Mouse (Mus musculus) midbrain, embryonic 14.5 days (tissue): ENCODE measurements around the gene Nfkbid. TPM values are rescaled to one million over a fixed set of nuclear protein-coding genes. Genes with fewer than 3 reads are reported as not detected.
"Not testable (repeated sequence)": the region's sequence is repeated elsewhere in the genome, so short reads cannot be mapped to it uniquely, and the experiment has no call there.

ENCODE experiments used
- ATAC-seq: fragments of 200-750 bp; cut with Nextera tagmentation; 2 replicates; pipeline ENCODE4 v1.8.0; 2017; ENCODE audit warnings: moderate number of reproducible peaks, moderate library complexity; ENCODE audit not compliant: low FRiP score, low TSS enrichment
- DNase-seq: peaks from one replicate; pipeline ENCODE4 v3.0.0-alpha.2; 2015
- H3K27ac ChIP-seq: fragments of 300-500 bp; sonication (generic); replicated peaks from 2 replicates; pipeline ENCODE4 v1.5.1; 2014; ENCODE audit warnings: mild to moderate bottlenecking, low read depth, low read length, moderate library complexity
- H3K27me3 ChIP-seq: fragments of 300-500 bp; sonication (generic); 2 replicates; pipeline ENCODE4 v1.6.1; 2014; ENCODE audit warnings: low read length, control low read depth, mixed read lengths; ENCODE audit not compliant: control insufficient read depth, insufficient read depth
- H3K36me3 ChIP-seq: fragments of 300-500 bp; sonication (generic); 2 replicates; pipeline ENCODE4 v1.6.1; 2014; ENCODE audit warnings: low read length, control low read depth; ENCODE audit not compliant: control insufficient read depth, insufficient read depth
- H3K4me1 ChIP-seq: fragments of 300-500 bp; sonication (generic); 2 replicates; pipeline ENCODE4 v1.6.1; 2014; ENCODE audit warnings: mild to moderate bottlenecking, antibody characterized with exemption, low read length, control low read depth; ENCODE audit not compliant: control insufficient read depth, insufficient read depth
- H3K4me2 ChIP-seq: fragments of 300-500 bp; sonication (generic); 2 replicates; pipeline ENCODE4 v1.6.1; 2014; ENCODE audit warnings: mild to moderate bottlenecking, low read length, moderate library complexity
- H3K4me3 ChIP-seq: fragments of 300-500 bp; sonication (generic); replicated peaks from 2 replicates; pipeline ENCODE4 v1.5.1; 2014; ENCODE audit warnings: low read depth, low read length
- H3K9ac ChIP-seq: fragments of 300-500 bp; sonication (generic); replicated peaks from 2 replicates; pipeline ENCODE4 v1.6.1; 2014; ENCODE audit warnings: mild to moderate bottlenecking, low read length, moderate library complexity
- H3K9me3 ChIP-seq: fragments of 300-500 bp; sonication (generic); 2 replicates; pipeline ENCODE4 v1.6.1; 2016; ENCODE audit warnings: low read length, control low read depth, mixed read lengths; ENCODE audit not compliant: control insufficient read depth
- WGBS: fragments of 180-500 bp; shearing (Covaris S2); extraction: QIAGEN DNeasy Blood & Tissue Kit; methylation state at CpG from one replicate; pipeline ENCODE4 v1.1.7; 2014; 5-methylcytosine and 5-hydroxymethylcytosine counted together
- polyA plus RNA-seq: library from polyadenylated mRNA; unstranded; fragments of >200 nt; fragmentation: Nextera tagmentation; extraction: Ambion mirVana; gene quantifications from 2 replicates; pipeline ENCODE4 v1.2.1, GENCODE M21; 2014

The Nfkbid gene
- polyA plus RNA-seq, 1 experiment from 2014 or later: 1.4 TPM

DNA sequence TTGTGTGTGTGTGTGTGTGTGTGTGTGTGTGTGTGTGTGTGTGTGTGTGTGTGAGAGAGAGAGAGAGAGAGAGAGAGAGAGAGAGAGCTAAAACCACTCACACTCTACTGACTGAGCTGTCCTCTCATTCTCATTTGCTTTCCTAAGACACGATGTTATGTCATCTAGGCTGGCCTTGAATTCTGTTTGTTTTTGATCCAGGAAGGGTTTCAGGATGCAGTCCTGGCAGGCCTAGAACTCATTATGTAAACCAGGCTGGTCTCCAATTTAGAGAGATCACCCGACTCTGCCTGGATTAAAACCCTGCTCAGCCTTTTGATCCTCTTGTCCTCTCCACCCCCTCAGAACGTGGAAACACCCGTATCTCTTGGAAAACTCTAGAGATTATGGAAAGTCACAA lies 42.5 kb downstream of the Nfkbid start:
- Histone ChIP-seq H3K4me1 (no peaks in the 10 kb centered on the region), H3K4me2 (no peak overlapping the region), H3K9me3 (no peaks in the 10 kb centered on the region), H3K36me3 (no peaks in the 10 kb centered on the region), H3K27me3 (peaks cover 78% of the 10 kb centered on the region), H3K4me3 (no peak overlapping the region), H3K27ac (no peak overlapping the region), H3K9ac (no peak overlapping the region)
- ATAC-seq (no peak), DNase-seq (no peak)
- WGBS: 7% methylated on average over 4 of the region's 4 CpGs

DNA sequence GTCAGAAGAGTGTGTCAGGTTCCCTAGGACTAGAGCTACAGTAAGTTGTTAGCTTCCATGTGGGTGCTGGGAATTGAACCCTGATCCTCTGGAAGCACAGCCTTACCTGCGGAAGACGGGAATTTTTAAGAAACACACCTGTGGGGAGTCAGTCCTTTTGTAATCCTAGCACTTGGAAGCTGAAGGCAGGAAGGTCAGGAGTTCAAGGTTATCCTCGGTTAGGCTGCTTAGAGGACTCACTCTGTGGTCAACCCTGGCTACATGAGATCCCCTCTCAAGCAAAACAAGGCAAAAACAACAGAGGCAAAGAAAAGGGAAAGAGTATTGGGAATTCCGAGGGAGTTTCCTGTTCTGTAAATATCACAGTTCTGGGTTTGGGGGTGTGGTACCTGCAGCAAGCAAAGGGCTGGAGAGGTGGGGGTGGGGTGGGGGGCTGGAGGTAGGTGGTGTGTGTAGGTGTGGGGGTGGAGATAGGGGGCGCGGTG lies 43.3 kb downstream of the Nfkbid start:
- no peaks in the 10 kb centered on the region for H3K36me3 ChIP-seq
- 12% methylated on average over 6 of the region's 6 CpGs for WGBS
- H3K4me3 ChIP-seq: no peak overlapping the region
- H3K4me1 ChIP-seq: no peaks in the 10 kb centered on the region
- no peak overlapping the region for H3K27ac ChIP-seq
- no peaks in the 10 kb centered on the region for H3K9me3 ChIP-seq
- H3K27me3 ChIP-seq: peaks cover 71% of the 10 kb centered on the region
- no peak overlapping the region for H3K9ac ChIP-seq
- DNase-seq: no peak
- H3K4me2 ChIP-seq: no peak overlapping the region
- ATAC-seq: no peak

DNA sequence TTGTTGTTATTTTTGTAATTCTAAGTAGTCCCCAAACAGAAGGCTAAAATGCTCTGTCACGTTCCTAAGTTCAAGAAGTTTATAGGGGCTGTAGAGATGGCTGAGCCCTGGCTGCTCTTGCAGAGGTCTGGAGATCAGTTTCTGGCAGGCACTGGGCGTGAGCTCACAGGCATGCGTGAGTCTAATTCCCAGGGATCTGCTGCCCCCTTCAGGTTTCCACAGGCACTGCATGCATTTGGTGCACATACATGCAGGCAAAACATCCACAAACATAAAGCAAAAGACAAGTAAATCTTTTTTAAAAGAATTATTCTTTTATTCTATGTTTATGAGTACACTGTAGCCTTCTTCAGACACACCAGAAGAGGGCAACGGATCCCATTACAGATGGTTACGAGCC lies 50.9 kb downstream of the Nfkbid start:
- no peak for ATAC-seq
- WGBS: 43% methylated on average over 5 of the region's 5 CpGs
- H3K9ac ChIP-seq: no peak overlapping the region
- H3K4me1 ChIP-seq: 0 out of 2 replicates have a peak, but pooled peaks cover under 1% of the 10 kb centered on the region
- H3K4me3 ChIP-seq: no peak overlapping the region
- no peaks in the 10 kb centered on the region for H3K9me3 ChIP-seq
- H3K4me2 ChIP-seq: no peak overlapping the region
- peaks cover 12% of the 10 kb centered on the region for H3K27me3 ChIP-seq
- DNase-seq: peak; percentile 57
- H3K36me3 ChIP-seq: no peaks in the 10 kb centered on the region
- no peak overlapping the region for H3K27ac ChIP-seq

DNA sequence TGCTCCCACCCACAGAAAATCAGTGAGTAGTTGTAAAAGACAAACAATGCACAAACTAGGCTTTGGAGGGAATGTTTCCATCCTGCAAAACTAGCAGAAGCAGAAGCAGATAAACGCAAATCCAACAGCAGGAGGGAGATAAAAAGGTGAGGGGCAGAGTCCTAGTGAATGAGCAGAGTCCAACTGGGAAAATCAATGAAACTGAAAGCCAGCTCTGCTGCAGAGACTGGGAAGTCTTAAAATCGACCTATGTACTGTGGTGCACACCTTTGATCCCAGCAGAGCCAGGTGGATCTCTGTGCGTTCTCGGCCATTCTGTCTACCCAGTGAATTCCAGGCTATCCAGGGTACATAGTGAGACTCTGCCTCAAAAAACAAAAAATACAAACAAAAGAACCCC lies 53.5 kb downstream of the Nfkbid start:
- Histone ChIP-seq H3K27ac (no peak overlapping the region), H3K36me3 (no peaks in the 10 kb centered on the region), H3K27me3 (no peaks in the 10 kb centered on the region), H3K4me1 (0 out of 2 replicates have a peak, but pooled peaks cover 3% of the 10 kb centered on the region), H3K4me2 (no peak overlapping the region), H3K4me3 (no peak overlapping the region), H3K9me3 (no peaks in the 10 kb centered on the region), H3K9ac (no peak overlapping the region)
- DNase-seq: no peak
- WGBS: 69% methylated on average over 4 of the region's 4 CpGs
- ATAC-seq: no peak

DNA sequence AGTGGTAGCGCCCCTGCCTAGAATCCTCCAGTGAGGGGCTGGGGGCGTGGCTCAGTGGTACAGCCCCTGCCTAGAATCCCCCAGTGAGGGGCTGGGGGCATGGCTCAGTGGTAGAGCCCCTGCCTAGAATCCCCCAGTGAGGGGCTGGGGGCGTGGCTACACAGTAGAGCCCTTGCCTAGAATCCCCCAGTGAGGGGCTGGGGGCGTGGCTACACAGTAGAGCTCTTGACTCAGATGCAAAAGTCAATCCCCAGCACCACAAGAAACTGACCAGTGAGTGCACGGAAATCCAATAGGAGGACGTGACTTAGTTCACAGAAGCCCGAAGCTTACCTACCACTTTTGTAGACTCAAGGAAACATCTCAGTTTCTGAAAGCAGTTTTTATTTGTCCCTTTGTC lies 54.6 kb downstream of the Nfkbid start:
- H3K4me1 ChIP-seq, ATAC-seq, H3K27ac ChIP-seq, DNase-seq, H3K4me2 ChIP-seq, H3K9ac ChIP-seq, H3K9me3 ChIP-seq, H3K4me3 ChIP-seq, H3K27me3 ChIP-seq, H3K36me3 ChIP-seq: not testable (repeated sequence)
- WGBS: 87% methylated on average over 6 of the region's 7 CpGs

DNA sequence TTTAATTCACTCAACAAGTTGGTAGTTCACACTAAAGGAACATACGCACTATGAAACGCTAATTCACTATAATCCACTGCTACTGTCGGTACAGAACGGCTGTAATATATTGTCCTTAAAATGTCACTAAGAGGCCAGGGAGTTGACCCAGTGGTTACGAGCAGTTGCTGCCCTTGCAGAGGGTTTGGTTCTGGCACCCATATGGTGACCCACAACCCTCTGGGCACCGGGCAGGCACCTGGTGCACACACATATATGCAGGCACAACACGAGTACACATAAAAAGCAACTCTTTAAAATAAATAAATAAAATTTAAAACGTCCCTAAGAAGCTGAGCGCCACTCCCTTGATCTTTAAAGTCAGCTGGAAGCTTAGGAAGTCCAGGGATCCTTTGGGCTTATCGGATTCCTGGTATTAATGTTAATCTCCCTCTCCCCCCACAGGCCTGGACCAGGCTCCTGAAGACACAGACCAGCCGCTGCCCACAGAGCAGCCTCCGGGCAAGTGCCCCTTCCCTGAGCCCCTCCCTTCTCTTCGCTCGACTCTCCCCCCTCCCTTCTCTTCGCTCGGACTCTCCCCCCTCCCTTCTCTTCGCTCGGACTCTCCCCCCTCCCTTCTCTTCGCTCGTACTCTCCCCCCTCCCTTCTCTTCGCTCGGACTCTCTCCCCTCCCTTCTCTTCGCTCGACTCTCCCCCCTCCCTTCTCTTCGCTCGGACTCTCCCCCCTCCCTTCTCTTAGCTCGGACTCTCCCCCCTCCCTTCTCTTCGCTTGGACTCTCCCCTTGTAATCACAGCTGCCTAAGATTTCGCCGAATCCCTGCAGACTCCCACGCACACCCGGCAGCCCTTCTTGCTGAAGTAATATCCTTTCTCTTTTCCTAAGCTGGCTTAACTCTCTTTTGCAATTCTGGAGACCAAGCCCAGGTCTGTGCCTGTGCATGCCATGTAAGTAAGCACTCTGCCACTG lies 56.2 kb downstream of the Nfkbid start:
- no peaks in the 10 kb centered on the region for H3K27me3 ChIP-seq
- no peaks in the 10 kb centered on the region for H3K9me3 ChIP-seq
- peak overlapping the region; percentile 36 for H3K9ac ChIP-seq
- H3K36me3 ChIP-seq: no peaks in the 10 kb centered on the region
- peak overlapping the region; percentile 56 for H3K4me2 ChIP-seq
- H3K27ac ChIP-seq: peak overlapping the region; percentile 70; the same call in 1 of the 2 replicates
- 7% methylated on average over 32 of the region's 32 CpGs for WGBS
- ATAC-seq (no peak), DNase-seq (peak; percentile 77)
- 0 out of 2 replicates have a peak, but pooled peaks cover 3% of the 10 kb centered on the region for H3K4me1 ChIP-seq
- peak overlapping the region; percentile 31 for H3K4me3 ChIP-seq

Other genes starting within 250 kb of the Nfkbid start
- 5.5 TPM in 2 replicates for gene Cox7a1, start 237.6 kb upstream of the Nfkbid start, polyA plus RNA-seq
- 53.0 and 70.5 TPM in 2 replicates for gene Capns1, start 222.9 kb upstream of the Nfkbid start, polyA plus RNA-seq
- 176 and 240 TPM in 2 replicates for gene Polr2i, start 189.8 kb upstream of the Nfkbid start, polyA plus RNA-seq
- gene Tbcb, start 189.5 kb upstream of the Nfkbid start, polyA plus RNA-seq: 337 and 360 TPM in 2 replicates
- not detected in 2 replicates for gene Ovol3, start 186.0 kb upstream of the Nfkbid start, polyA plus RNA-seq
- 0.58 and 0.61 TPM in 2 replicates for gene Thap8, start 141.6 kb upstream of the Nfkbid start, polyA plus RNA-seq
- gene Wdr62, start 141.3 kb upstream of the Nfkbid start, polyA plus RNA-seq: 2.5 and 5.0 TPM in 2 replicates
- 121 and 131 TPM in 2 replicates for gene Clip3, start 130.0 kb upstream of the Nfkbid start, polyA plus RNA-seq
- 107 and 145 TPM in 2 replicates for gene Alkbh6, start 113.0 kb upstream of the Nfkbid start, polyA plus RNA-seq
- 9.3 and 10.2 TPM in 2 replicates for gene Syne4, start 106.9 kb upstream of the Nfkbid start, polyA plus RNA-seq
- not detected in 2 replicates for gene E130208F15Rik, start 100.0 kb upstream of the Nfkbid start, polyA plus RNA-seq
- gene Sdhaf1, start 97.8 kb upstream of the Nfkbid start, polyA plus RNA-seq: 19.8 and 20.4 TPM in 2 replicates
- gene Lrfn3, start 59.0 kb upstream of the Nfkbid start, polyA plus RNA-seq: 13.9 and 16.3 TPM in 2 replicates
- 11.4 and 29.7 TPM in 2 replicates for gene Tyrobp, start 8.0 kb upstream of the Nfkbid start, polyA plus RNA-seq
- gene Hcst, start 1.9 kb upstream of the Nfkbid start, polyA plus RNA-seq: 0.58 TPM in 1 of 2 replicates, not detected in the other
- gene Aplp1, start 23.8 kb downstream of the Nfkbid start, polyA plus RNA-seq: 662 and 710 TPM in 2 replicates
- 5.0 and 5.7 TPM in 2 replicates for gene Kirrel2, start 36.0 kb downstream of the Nfkbid start, polyA plus RNA-seq
- 0.74 and 1.4 TPM in 2 replicates for gene Nphs1, start 36.6 kb downstream of the Nfkbid start, polyA plus RNA-seq
- not detected in 2 replicates for gene Prodh2, start 71.9 kb downstream of the Nfkbid start, polyA plus RNA-seq
- 101 and 129 TPM in 2 replicates for gene Arhgap33, start 113.3 kb downstream of the Nfkbid start, polyA plus RNA-seq
- gene Hspb6, start 130.4 kb downstream of the Nfkbid start, polyA plus RNA-seq: 6.3 and 7.4 TPM in 2 replicates
- gene Proser3, start 130.6 kb downstream of the Nfkbid start, polyA plus RNA-seq: 7.4 and 10.9 TPM in 2 replicates
- gene Lin37, start 138.1 kb downstream of the Nfkbid start, polyA plus RNA-seq: 49.9 and 59.1 TPM in 2 replicates
- 103 and 104 TPM in 2 replicates for gene U2af1l4, start 141.6 kb downstream of the Nfkbid start, polyA plus RNA-seq
- gene Gm49396, start 141.6 kb downstream of the Nfkbid start, polyA plus RNA-seq: 8.2 and 11.8 TPM in 2 replicates
- gene Psenen, start 141.9 kb downstream of the Nfkbid start, polyA plus RNA-seq: 99.1 and 135 TPM in 2 replicates
- gene Igflr1, start 143.7 kb downstream of the Nfkbid start, polyA plus RNA-seq: 2.8 and 5.8 TPM in 2 replicates
- gene Kmt2b, start 167.0 kb downstream of the Nfkbid start, polyA plus RNA-seq: 13.1 and 15.4 TPM in 2 replicates
- gene Zbtb32, start 177.2 kb downstream of the Nfkbid start, polyA plus RNA-seq: 0.34 and 0.47 TPM in 2 replicates
- 0.15 and 0.20 TPM in 2 replicates for gene Upk1a, start 191.1 kb downstream of the Nfkbid start, polyA plus RNA-seq
- gene Cox6b1, start 204.4 kb downstream of the Nfkbid start, polyA plus RNA-seq: 999 and 1,303 TPM in 2 replicates
- gene Etv2, start 214.1 kb downstream of the Nfkbid start, polyA plus RNA-seq: not detected in 2 replicates
- 126 and 144 TPM in 2 replicates for gene Rbm42, start 228.6 kb downstream of the Nfkbid start, polyA plus RNA-seq
- gene Haus5, start 243.3 kb downstream of the Nfkbid start, polyA plus RNA-seq: 21.6 and 22.8 TPM in 2 replicates
- not detected in 2 replicates for gene Pmis2, start 249.9 kb downstream of the Nfkbid start, polyA plus RNA-seq